Mouse (Mus musculus) small intestine, adult 2 months (tissue): ENCODE measurements around the gene Mpzl1. TPM values are rescaled to one million over a fixed set of nuclear protein-coding genes. Genes with fewer than 3 reads are reported as not detected.
"Not testable (repeated sequence)": the region's sequence is repeated elsewhere in the genome, so short reads cannot be mapped to it uniquely, and the experiment has no call there.

ENCODE experiments used
- H3K27ac ChIP-seq: fragments of 200-500 bp; 2 replicates; pipeline ENCODE4 v1.5.1; 2012; ENCODE audit warnings: low read depth, low read length, control low read depth, inconsistent platforms; ENCODE audit not compliant: insufficient read depth
- H3K27me3 ChIP-seq: fragments of 200-500 bp; 2 replicates; pipeline ENCODE4 v1.6.1; 2012; ENCODE audit warnings: mild to moderate bottlenecking, moderate library complexity, low read length, inconsistent platforms; ENCODE audit not compliant: control insufficient read depth, insufficient read depth
- H3K36me3 ChIP-seq: fragments of 200-500 bp; 2 replicates; pipeline ENCODE4 v1.6.1; 2012; ENCODE audit warnings: mild to moderate bottlenecking, low read length, control low read depth, inconsistent platforms; ENCODE audit not compliant: control insufficient read depth, insufficient read depth
- H3K4me1 ChIP-seq: fragments of 200-500 bp; 2 replicates; pipeline ENCODE4 v1.6.1; 2012; ENCODE audit warnings: low read length, inconsistent platforms, mixed read lengths; ENCODE audit not compliant: control insufficient read depth, insufficient read depth, insufficient read length
- H3K4me3 ChIP-seq: fragments of 200-500 bp; 2 replicates; pipeline ENCODE4 v1.5.1; 2012; ENCODE audit warnings: low read depth, mild to moderate bottlenecking, control low read depth, inconsistent platforms, low read length, moderate library complexity
- CTCF ChIP-seq: fragments of 200-500 bp; IDR thresholded peaks from 2 replicates; pipeline ENCODE4 v1.5.1; 2012; ENCODE audit warnings: low read depth, mild to moderate bottlenecking, control low read depth, inconsistent platforms, low read length, moderate library complexity, mixed read lengths; ENCODE audit not compliant: insufficient replicate concordance, insufficient read length; ENCODE audit errors: extremely low read depth
- POLR2A ChIP-seq: fragments of 200-500 bp; IDR thresholded peaks from 2 replicates; pipeline ENCODE4 v1.6.1; 2012; ENCODE audit warnings: low read depth, mild to moderate bottlenecking, control low read depth, inconsistent platforms, low read length, moderate library complexity
- WGBS: fragments of 180-500 bp; shearing (Covaris S2); methylation state at CpG from one replicate; pipeline ENCODE4 v1.1.7; 2018; 5-methylcytosine and 5-hydroxymethylcytosine counted together
- polyA plus RNA-seq: library from polyadenylated mRNA; depleted of rRNA; stranded (reverse); fragments of >200 nt; gene quantifications from 2 replicates; pipeline ENCODE4 v1.2.3, GENCODE M21; 2012; rRNA removed

The Mpzl1 gene
- 15.4 and 24.8 TPM in 2 replicates for polyA plus RNA-seq

- under 1% methylated on average over 71 of the region's 73 CpGs for WGBS
- H3K4me1 ChIP-seq: peaks cover 27% of the 10 kb centered on the region
- peak within 1 kb of the TSS; percentile 49 for H3K27ac ChIP-seq
- peak within 1 kb of the TSS; percentile 83 for H3K4me3 ChIP-seq
- TF ChIP-seq CTCF (no peak), POLR2A (peak; percentile 93)
- no peaks in the 10 kb centered on the region for H3K36me3 ChIP-seq
- H3K27me3 ChIP-seq: no peaks in the 10 kb centered on the region
Observed at GRCm38 (mm10) chr1:165634151-165634884, at the start of gene Mpzl1. Gene Mpzl1, minus strand, starts transcription at chr1:165634538.

- Histone ChIP-seq H3K27me3 (no peaks in the 10 kb centered on the region), H3K27ac (peak overlapping the region; percentile 54; the same call in 1 of the 2 replicates), H3K4me3 (no peak overlapping the region), H3K36me3 (no peaks in the 10 kb centered on the region), H3K4me1 (peaks cover 6% of the 10 kb centered on the region; the same call in 1 of the 2 replicates)
- 63% methylated on average over 18 of the region's 18 CpGs for WGBS
- TF ChIP-seq CTCF: no peak
Observed at GRCm38 (mm10) chr1:165682056-165682853, 47.9 kb upstream of the Mpzl1 start.

- no peaks in the 10 kb centered on the region for H3K27me3 ChIP-seq
- TF ChIP-seq CTCF: no peak
- TF ChIP-seq POLR2A: no peak
- H3K27ac ChIP-seq: peak overlapping the region; percentile 54
- peaks cover 6% of the 10 kb centered on the region; the same call in 1 of the 2 replicates for H3K4me1 ChIP-seq
- no peak overlapping the region for H3K4me3 ChIP-seq
- WGBS: 75% methylated on average over 13 of the region's 13 CpGs
- no peaks in the 10 kb centered on the region for H3K36me3 ChIP-seq
Observed at GRCm38 (mm10) chr1:165681045-165681794, 46.9 kb upstream of the Mpzl1 start.

GRCm38 (mm10) chr1:165680086-165680485, 45.7 kb upstream of the Mpzl1 start:
- H3K4me3 ChIP-seq, H3K27ac ChIP-seq, H3K36me3 ChIP-seq, H3K27me3 ChIP-seq, H3K4me1 ChIP-seq: not testable (repeated sequence)

- H3K27ac ChIP-seq: no peak overlapping the region
- no peak overlapping the region for H3K4me3 ChIP-seq
- TF ChIP-seq CTCF (no peak), POLR2A (no peak)
- peaks cover 6% of the 10 kb centered on the region; the same call in 1 of the 2 replicates for H3K4me1 ChIP-seq
- 60% methylated on average over 3 of the region's 3 CpGs for WGBS
- H3K27me3 ChIP-seq: no peaks in the 10 kb centered on the region
- no peaks in the 10 kb centered on the region for H3K36me3 ChIP-seq
Observed at GRCm38 (mm10) chr1:165679618-165679997, 45.3 kb upstream of the Mpzl1 start.

GRCm38 (mm10) chr1:165678861-165679617, 44.7 kb upstream of the Mpzl1 start:
- WGBS: 82% methylated on average over 15 of the region's 15 CpGs
- H3K36me3 ChIP-seq: no peaks in the 10 kb centered on the region
- no peaks in the 10 kb centered on the region for H3K27me3 ChIP-seq
- H3K4me1 ChIP-seq: peaks cover 6% of the 10 kb centered on the region; the same call in 1 of the 2 replicates
- no peak overlapping the region for H3K4me3 ChIP-seq
- no peak overlapping the region for H3K27ac ChIP-seq
- TF ChIP-seq POLR2A (no peak), CTCF (peak; percentile 42; the same call in 1 of the 2 replicates)

- 86% methylated on average over 4 of the region's 4 CpGs for WGBS
- no peaks in the 10 kb centered on the region for H3K27me3 ChIP-seq
- H3K27ac ChIP-seq: no peak overlapping the region
- TF ChIP-seq CTCF: no peak
- TF ChIP-seq POLR2A: no peak
- H3K36me3 ChIP-seq: no peaks in the 10 kb centered on the region
- no peak overlapping the region for H3K4me3 ChIP-seq
- peaks cover 6% of the 10 kb centered on the region; the same call in 1 of the 2 replicates for H3K4me1 ChIP-seq
Observed at GRCm38 (mm10) chr1:165677558-165677957, 43.2 kb upstream of the Mpzl1 start.
